Mouse (Mus musculus) bone marrow macrophage, adult 2 months (primary cell): ENCODE measurements at regions not wholly inside any gene's neighbourhood (a gene's known extent, or its start where the extent isn't known, plus 50 kb on each side); places are given as distances from the start of the nearest gene placed in this dataset.

Experiments used
- H3K27ac ChIP-seq: 2 replicates; pipeline ENCODE4 v1.5.1; 2012; ENCODE audit warnings: low read depth, low read length; ENCODE audit not compliant: insufficient read depth
- H3K4me1 ChIP-seq: 2 replicates; pipeline ENCODE4 v1.6.1; 2012; ENCODE audit warnings: low read length; ENCODE audit not compliant: control insufficient read depth, insufficient read depth
- H3K4me3 ChIP-seq: 2 replicates; pipeline ENCODE4 v1.5.1; 2012; ENCODE audit warnings: mild to moderate bottlenecking, low read length, moderate library complexity; ENCODE audit not compliant: insufficient read depth
- CTCF ChIP-seq: IDR thresholded peaks from 2 replicates; pipeline ENCODE4 v1.5.1; 2012; ENCODE audit warnings: low read depth, mild to moderate bottlenecking, low read length, moderate library complexity
- POLR2A ChIP-seq: IDR thresholded peaks from 2 replicates; pipeline ENCODE4 v1.6.1; 2012; ENCODE audit warnings: mild to moderate bottlenecking, low read depth, low read length, borderline replicate concordance

DNA sequence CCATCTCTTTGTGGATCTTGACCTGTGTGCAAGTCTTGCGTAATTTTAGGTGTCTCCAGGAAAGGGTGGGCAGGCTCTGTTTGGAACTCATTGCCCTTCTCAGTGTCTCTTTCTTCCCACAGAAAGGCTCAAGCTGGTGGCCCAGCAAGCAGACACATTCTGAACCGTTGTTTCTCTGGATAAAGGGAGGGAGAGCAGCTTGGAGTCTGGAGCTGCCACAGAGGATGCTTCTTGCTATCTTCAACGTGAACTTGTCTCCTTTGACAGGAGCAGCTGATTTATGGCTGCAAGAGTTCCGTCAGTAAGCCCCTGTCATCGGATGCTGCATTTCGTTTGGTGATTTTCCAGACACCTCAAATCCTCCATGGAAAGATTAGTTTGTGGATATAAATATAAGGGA is 254.2 kb upstream of the Gm12728 start:
- H3K27ac ChIP-seq = no peak overlapping the region
- H3K4me3 ChIP-seq = no peak overlapping the region
- no peaks in the 10 kb centered on the region for H3K4me1 ChIP-seq
- TF ChIP-seq POLR2A = no peak
- TF ChIP-seq CTCF = no peak

DNA sequence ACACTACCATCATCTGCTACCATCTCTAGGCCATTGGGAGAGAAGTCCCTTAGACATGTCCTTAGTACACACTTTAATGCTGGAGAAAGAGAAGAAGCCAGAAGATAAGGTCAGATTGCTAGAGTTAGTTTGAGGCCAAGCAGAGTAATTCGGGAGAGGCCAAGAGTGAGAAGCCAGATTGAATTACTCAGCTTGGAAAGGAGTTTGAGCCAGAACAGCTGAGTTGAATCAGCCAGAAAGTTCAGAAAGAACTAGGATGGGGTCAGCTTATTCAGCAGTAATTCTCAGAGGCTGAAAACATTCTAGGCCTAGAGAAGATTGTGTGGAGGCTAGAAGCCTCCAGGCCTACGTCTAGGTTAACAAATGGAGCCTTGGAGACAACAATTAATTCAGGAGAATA is 244.2 kb upstream of the Gm12728 start:
- TF ChIP-seq CTCF (no peak), POLR2A (no peak)
- Histone ChIP-seq H3K4me3 (no peak overlapping the region), H3K4me1 (no peaks in the 10 kb centered on the region), H3K27ac (no peak overlapping the region)

DNA sequence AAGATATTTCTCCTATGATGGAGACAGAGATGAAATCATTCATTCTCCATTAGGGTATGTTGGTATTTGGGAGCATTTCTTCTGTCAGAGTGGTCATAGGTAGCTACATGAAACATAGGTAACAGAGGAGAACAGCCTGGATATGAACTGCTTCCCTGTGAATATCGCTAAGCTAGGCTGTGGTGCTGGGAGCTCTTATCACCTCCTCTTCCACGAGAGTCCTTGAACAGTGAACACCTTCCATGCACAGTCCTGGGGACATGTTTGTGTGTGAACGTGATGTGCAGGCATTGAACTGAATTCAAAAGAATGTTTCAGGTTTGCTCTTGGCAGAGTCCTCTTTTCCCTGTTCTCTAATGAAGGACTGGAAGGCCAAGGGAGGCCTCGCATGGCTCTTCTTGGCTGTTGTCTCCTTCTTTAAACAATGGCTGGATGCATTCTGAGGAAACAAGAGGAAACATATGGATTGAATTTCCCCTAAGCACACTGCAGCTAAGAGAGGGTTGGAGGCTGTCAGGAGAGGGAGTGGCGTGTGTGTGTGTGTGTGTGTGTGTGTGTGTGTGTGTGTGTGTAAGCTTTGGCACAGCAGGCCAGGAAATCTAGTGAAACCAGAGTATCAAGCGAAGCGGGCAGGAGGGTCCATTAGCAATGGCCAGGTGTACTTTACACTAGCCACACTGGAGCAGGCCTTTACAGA is 239.8 kb upstream of the Gm12728 start:
- Histone ChIP-seq H3K4me1 (no peaks in the 10 kb centered on the region), H3K27ac (no peak overlapping the region), H3K4me3 (no peak overlapping the region)
- TF ChIP-seq POLR2A = no peak
- no peak for TF ChIP-seq CTCF

GRCm38 (mm10) chr4:105551966-105552685 is 237.5 kb upstream of the Gm12728 start:
- Histone ChIP-seq H3K27ac (no peak overlapping the region), H3K4me3 (no peak overlapping the region), H3K4me1 (no peaks in the 10 kb centered on the region)
- no peak for TF ChIP-seq CTCF
- no peak for TF ChIP-seq POLR2A

- Histone ChIP-seq H3K27ac (no peak overlapping the region), H3K4me1 (no peaks in the 10 kb centered on the region), H3K4me3 (no peak overlapping the region)
- TF ChIP-seq POLR2A = no peak
Observed at GRCm38 (mm10) chr4:105554994-105555393, 234.7 kb upstream of the Gm12728 start.

DNA sequence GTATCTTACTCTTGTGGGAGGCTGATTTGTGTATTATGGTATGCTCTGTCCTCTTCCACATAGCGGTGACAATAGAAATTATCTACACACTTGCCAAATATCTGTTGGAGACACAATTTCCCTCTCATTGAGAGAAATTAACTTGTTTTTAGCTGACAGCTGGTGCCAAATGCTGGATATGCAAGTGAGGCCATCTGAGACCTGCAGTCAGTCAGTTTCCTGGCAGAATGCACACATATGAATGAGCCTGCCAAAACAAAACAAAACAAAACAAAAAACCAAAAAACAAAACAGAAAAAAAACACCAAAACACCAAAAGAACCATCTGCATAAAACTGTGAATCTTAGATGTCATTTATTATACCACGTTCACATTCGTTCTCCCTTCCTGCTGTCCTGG is 233.7 kb upstream of the Gm12728 start:
- TF ChIP-seq POLR2A (no peak), CTCF (no peak)
- Histone ChIP-seq H3K4me1 (no peaks in the 10 kb centered on the region), H3K4me3 (no peak overlapping the region), H3K27ac (no peak overlapping the region)

GRCm38 (mm10) chr4:105557396-105557795 is 232.3 kb upstream of the Gm12728 start:
- TF ChIP-seq CTCF = no peak
- TF ChIP-seq POLR2A = no peak
- H3K27ac ChIP-seq = no peak overlapping the region
- no peak overlapping the region for H3K4me3 ChIP-seq
- no peaks in the 10 kb centered on the region for H3K4me1 ChIP-seq

DNA sequence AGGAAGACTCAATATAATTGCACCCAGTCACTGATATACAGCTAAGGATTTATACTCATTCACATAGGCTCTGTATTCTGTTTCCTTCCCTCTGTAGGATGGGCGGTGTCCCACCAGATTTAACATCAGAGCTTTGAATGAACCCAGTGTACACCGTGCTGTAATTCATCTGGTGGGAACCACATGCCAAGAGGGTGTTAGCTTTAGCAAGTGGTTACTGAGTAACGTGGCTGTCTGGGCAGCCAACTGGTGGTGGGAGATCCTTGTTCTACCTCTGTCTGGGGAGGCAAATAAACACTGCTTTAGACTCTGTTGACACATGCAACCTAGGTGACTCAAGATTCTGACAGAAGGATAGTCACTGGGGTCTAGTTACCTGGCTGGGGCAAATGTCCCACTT is 229.6 kb upstream of the Gm12728 start:
- TF ChIP-seq POLR2A (no peak), CTCF (no peak)
- no peaks in the 10 kb centered on the region for H3K4me1 ChIP-seq
- no peak overlapping the region for H3K4me3 ChIP-seq
- no peak overlapping the region for H3K27ac ChIP-seq

- Histone ChIP-seq H3K4me1 (no peaks in the 10 kb centered on the region), H3K4me3 (no peak overlapping the region), H3K27ac (no peak overlapping the region)
- no peak for TF ChIP-seq POLR2A
- no peak for TF ChIP-seq CTCF
Observed at GRCm38 (mm10) chr4:105560781-105561180, 228.9 kb upstream of the Gm12728 start.

GRCm38 (mm10) chr4:105561611-105562010 is 228.1 kb upstream of the Gm12728 start:
- no peak for TF ChIP-seq POLR2A
- TF ChIP-seq CTCF = no peak
- no peak overlapping the region for H3K27ac ChIP-seq
- H3K4me1 ChIP-seq = no peaks in the 10 kb centered on the region
- H3K4me3 ChIP-seq = no peak overlapping the region
